Mouse (Mus musculus) testis, adult 2 months (tissue): ENCODE measurements around the gene Ybx2. TPM values are rescaled to one million over a fixed set of nuclear protein-coding genes. Genes with fewer than 3 reads are reported as not detected.
A peak's percentile ranks its signal among the peaks of the same experiment; 100 is the strongest.

ENCODE experiments used
- H3K27ac ChIP-seq: fragments of 200-500 bp; 2 replicates; pipeline ENCODE4 v1.5.1; 2012; ENCODE audit warnings: low read depth, low read length; ENCODE audit not compliant: control insufficient read depth, insufficient read depth
- H3K27me3 ChIP-seq: fragments of 200-500 bp; 2 replicates; pipeline ENCODE4 v1.6.1; 2012; ENCODE audit warnings: mild to moderate bottlenecking, low read length, moderate library complexity; ENCODE audit not compliant: control insufficient read depth, insufficient read depth
- H3K36me3 ChIP-seq: fragments of 200-500 bp; 2 replicates; pipeline ENCODE4 v1.6.1; 2012; ENCODE audit warnings: mild to moderate bottlenecking, low read length; ENCODE audit not compliant: control insufficient read depth, insufficient read depth
- H3K4me1 ChIP-seq: fragments of 200-500 bp; 2 replicates; pipeline ENCODE4 v1.6.1; 2012; ENCODE audit warnings: low read length; ENCODE audit not compliant: control insufficient read depth, insufficient read depth
- H3K4me3 ChIP-seq: fragments of 200-500 bp; 2 replicates; pipeline ENCODE4 v1.5.1; 2012; ENCODE audit warnings: low read depth, mild to moderate bottlenecking, low read length, moderate library complexity, mixed read lengths; ENCODE audit not compliant: control insufficient read depth
- CTCF ChIP-seq: fragments of 200-500 bp; IDR thresholded peaks from 2 replicates; pipeline ENCODE4 v1.5.1; 2012; ENCODE audit warnings: low read depth, mild to moderate bottlenecking, inconsistent platforms, low read length, moderate library complexity; ENCODE audit not compliant: control insufficient read depth, insufficient read depth, insufficient replicate concordance
- POLR2A ChIP-seq: fragments of 200-500 bp; IDR thresholded peaks from 2 replicates; pipeline ENCODE4 v1.6.1; 2012; ENCODE audit warnings: low read depth, mild to moderate bottlenecking, inconsistent platforms, low read length, moderate library complexity; ENCODE audit not compliant: control insufficient read depth
- polyA plus RNA-seq: library from polyadenylated mRNA; depleted of rRNA; stranded (reverse); fragments of >200 nt; gene quantifications from 2 replicates; pipeline ENCODE4 v1.2.3, GENCODE M21; 2012

Gene Ybx2
- polyA plus RNA-seq, 1 experiment: 3,883 TPM

GRCm38 (mm10) chr11:69900471-69901405 is 34.9 kb upstream of the Ybx2 start, which contains the start of the genes 2810408A11Rik and Neurl4:
Gene 2810408A11Rik (minus strand): TSS chr11:69900987.
Gene Neurl4 (plus strand): TSS chr11:69901072.
- TF ChIP-seq CTCF (no peak), POLR2A (peak; percentile 68)
- Histone ChIP-seq H3K4me3 (peak within 1 kb of the TSS; percentile 83), H3K4me1 (peaks cover 6% of the 10 kb centered on the region), H3K27ac (peak within 1 kb of the TSS; percentile 90), H3K27me3 (no peaks in the 10 kb centered on the region), H3K36me3 (no peaks in the 10 kb centered on the region; the same call in none of the 2 replicates)

- TF ChIP-seq CTCF (no peak), POLR2A (peak; percentile 80)
- Histone ChIP-seq H3K4me3 (peak overlapping the region; percentile 83), H3K36me3 (no peaks in the 10 kb centered on the region; the same call in none of the 2 replicates), H3K27me3 (no peaks in the 10 kb centered on the region), H3K27ac (peak overlapping the region; percentile 90), H3K4me1 (peaks cover 6% of the 10 kb centered on the region)
Measured at GRCm38 (mm10) chr11:69901406-69901846, 34.2 kb upstream of the Ybx2 start.

GRCm38 (mm10) chr11:69901993-69902392 is 33.6 kb upstream of the Ybx2 start:
- peak overlapping the region; percentile 21 for H3K27ac ChIP-seq
- H3K27me3 ChIP-seq: no peaks in the 10 kb centered on the region
- peaks cover 1% of the 10 kb centered on the region for H3K36me3 ChIP-seq
- TF ChIP-seq POLR2A (no peak), CTCF (no peak)
- H3K4me3 ChIP-seq: peak overlapping the region; percentile 83
- peaks cover 6% of the 10 kb centered on the region for H3K4me1 ChIP-seq

- H3K27me3 ChIP-seq: no peaks in the 10 kb centered on the region
- peaks cover 4% of the 10 kb centered on the region for H3K36me3 ChIP-seq
- no peak for TF ChIP-seq POLR2A
- no peak for TF ChIP-seq CTCF
- H3K4me3 ChIP-seq: peak overlapping the region; percentile 83
- H3K4me1 ChIP-seq: peaks cover 6% of the 10 kb centered on the region
- no peak overlapping the region for H3K27ac ChIP-seq
Measured at GRCm38 (mm10) chr11:69902972-69903371, 32.6 kb upstream of the Ybx2 start.

GRCm38 (mm10) chr11:69904311-69904710 is 31.3 kb upstream of the Ybx2 start:
- no peaks in the 10 kb centered on the region for H3K27me3 ChIP-seq
- H3K36me3 ChIP-seq: peaks cover 4% of the 10 kb centered on the region
- no peak overlapping the region for H3K4me3 ChIP-seq
- TF ChIP-seq CTCF: no peak
- TF ChIP-seq POLR2A: no peak
- H3K4me1 ChIP-seq: peaks cover 6% of the 10 kb centered on the region
- no peak overlapping the region for H3K27ac ChIP-seq

GRCm38 (mm10) chr11:69908645-69909044 is 27.0 kb upstream of the Ybx2 start:
- Histone ChIP-seq H3K27ac (no peak overlapping the region), H3K4me3 (no peak overlapping the region), H3K36me3 (peaks cover 6% of the 10 kb centered on the region), H3K27me3 (no peaks in the 10 kb centered on the region), H3K4me1 (peaks cover 5% of the 10 kb centered on the region)
- TF ChIP-seq CTCF (no peak), POLR2A (no peak)

- Histone ChIP-seq H3K27me3 (no peaks in the 10 kb centered on the region), H3K27ac (no peak overlapping the region), H3K36me3 (peaks cover 6% of the 10 kb centered on the region), H3K4me1 (peaks cover 5% of the 10 kb centered on the region), H3K4me3 (no peak overlapping the region)
- TF ChIP-seq CTCF: no peak
- TF ChIP-seq POLR2A: no peak
Measured at GRCm38 (mm10) chr11:69909174-69909573, 26.4 kb upstream of the Ybx2 start.

- H3K4me1 ChIP-seq: peaks cover 10% of the 10 kb centered on the region
- no peaks in the 10 kb centered on the region for H3K27me3 ChIP-seq
- no peak overlapping the region for H3K27ac ChIP-seq
- TF ChIP-seq CTCF (no peak), POLR2A (no peak)
- H3K36me3 ChIP-seq: peaks cover 6% of the 10 kb centered on the region
- no peak overlapping the region for H3K4me3 ChIP-seq
Measured at GRCm38 (mm10) chr11:69910177-69910576, 25.4 kb upstream of the Ybx2 start.
